Mouse (Mus musculus) adrenal gland, adult 18-20 months (tissue): ENCODE results near the gene Sdhaf2. TPM values are rescaled to one million over a fixed set of nuclear protein-coding genes. Genes with fewer than 3 reads are reported as not detected.
A peak's percentile ranks its signal among the peaks of the same experiment; 100 is the strongest.
"Not testable (repeated sequence)": the region's sequence is repeated elsewhere in the genome, so short reads cannot be mapped to it uniquely, and the experiment has no call there.

ENCODE experiments used
- DNase-seq, 2 experiments: peaks; one replicate each; pipeline ENCODE4 v3.0.0; 2021 to 2022; ENCODE audit warnings: low spot score in 2 of 2
- long read RNA-seq, 2 experiments: library from polyadenylated mRNA; stranded (forward); transcript quantifications; one replicate each; pipeline ENCODE4 v2.0.0; 2021
- total RNA-seq, 2 experiments: library from RNA; stranded (reverse); gene quantifications; 1 replicate in 1 of 2; 2 replicates in 1 of 2; pipeline ENCODE4 v1.2.3; 2021

Sdhaf2 gene
- total RNA-seq, result 10 to 100 TPM; 68.5 to 72.4 TPM
- long read RNA-seq, experiment 1, transcript Sdhaf2-201 (4 exons, 2,981 nt), result major isoform, 28 of 33 reads
- long read RNA-seq, experiment 1, partial matches to known transcripts, result 0 of 33 reads
- long read RNA-seq, experiment 1, other reads (novel, unspliced or antisense), result 0 of 33 reads
- long read RNA-seq, experiment 2, transcript Sdhaf2-203 (4 exons, 997 nt), result minor isoform, 5 of 92 reads
- long read RNA-seq, experiment 2, transcript Sdhaf2-201 (4 exons, 2,981 nt), result major isoform, 69 of 92 reads
- long read RNA-seq, experiment 2, partial matches to known transcripts, result 3 of 92 reads
- long read RNA-seq, experiment 2, other reads (novel, unspliced or antisense), result 12 of 92 reads

DNA sequence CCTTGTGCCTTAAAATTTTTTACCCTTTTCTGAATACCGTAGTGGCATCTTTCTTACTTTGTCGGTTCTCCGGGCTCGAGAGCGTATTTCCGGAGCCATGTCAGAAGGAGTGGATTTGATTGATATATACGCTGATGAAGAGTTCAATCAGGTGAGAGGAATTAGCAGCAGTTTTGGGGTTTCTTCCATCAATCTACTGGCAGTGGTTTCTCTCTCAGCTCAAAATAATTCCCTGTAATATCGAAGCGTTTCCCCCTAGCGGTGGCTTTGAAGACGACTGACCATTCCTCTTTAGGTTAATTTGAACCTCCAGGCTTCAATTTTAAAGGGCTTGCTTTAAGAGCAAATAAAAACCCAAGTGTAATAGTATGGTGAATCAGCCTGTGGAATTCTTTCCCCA lies at the start of gene Sdhaf2:
Gene Sdhaf2 (minus strand): TSS at position 233 of the 400 bp plus-strand sequence.
- DNase-seq, result no peak

DNA sequence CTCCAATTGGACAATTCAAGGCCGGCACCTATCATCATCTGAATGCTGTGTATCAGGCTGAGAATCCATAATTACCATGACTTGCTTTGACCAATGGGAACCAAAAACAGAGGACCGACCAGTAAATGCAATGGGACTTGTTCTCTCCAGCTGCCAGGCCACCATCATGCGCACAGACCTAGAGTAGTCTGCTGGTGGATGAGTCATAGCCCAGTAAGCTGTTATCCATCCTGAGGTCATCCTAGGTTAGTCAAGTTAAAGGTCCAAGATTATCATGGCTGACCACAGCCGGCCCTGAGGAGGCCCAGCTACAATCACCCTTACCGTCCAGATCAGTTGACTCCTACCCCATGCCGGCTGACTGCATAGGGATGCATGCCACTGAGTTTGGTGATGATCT lies 43.7 kb upstream of the Sdhaf2 start:
- DNase-seq, result no peak

DNA sequence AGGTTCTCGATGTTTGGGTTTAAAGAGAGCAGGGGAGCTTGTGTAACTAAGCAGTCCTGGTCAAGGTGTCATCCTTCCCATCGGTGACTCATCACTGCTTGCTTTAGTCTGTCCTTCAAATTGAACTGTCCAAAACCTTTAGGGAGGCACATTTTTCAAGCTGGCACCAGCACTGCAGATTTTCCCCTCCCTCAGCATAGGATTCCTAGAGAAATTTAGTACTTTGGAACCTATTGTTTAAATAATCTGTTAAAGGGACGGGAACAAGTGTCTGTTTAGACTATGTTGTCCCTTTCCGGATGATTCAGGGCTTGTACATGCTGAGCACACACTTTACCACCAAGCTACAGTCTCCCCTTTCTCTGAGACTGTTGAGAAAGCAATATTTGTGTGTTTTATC lies 39.3 kb upstream of the Sdhaf2 start:
- no peak for DNase-seq

DNA sequence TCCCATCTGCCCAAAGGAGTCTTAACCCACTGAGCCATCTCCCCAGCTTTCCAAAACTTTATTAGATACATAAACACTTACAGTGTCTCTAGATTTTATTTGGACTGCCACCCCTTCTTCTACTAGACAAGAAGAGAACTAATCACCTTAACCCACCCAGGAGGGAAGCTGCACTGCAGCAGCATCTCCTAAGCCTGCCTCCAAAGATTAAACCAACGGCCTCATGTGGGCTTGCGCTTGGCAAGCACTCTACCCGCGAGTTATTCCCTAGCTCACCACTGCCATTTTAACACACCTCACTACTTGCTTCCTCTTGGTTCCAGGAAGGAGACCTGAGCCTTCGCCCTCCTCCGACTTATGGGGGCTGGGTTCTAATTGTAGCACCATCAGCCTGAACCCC lies 38.3 kb upstream of the Sdhaf2 start:
- no peak for DNase-seq

DNA sequence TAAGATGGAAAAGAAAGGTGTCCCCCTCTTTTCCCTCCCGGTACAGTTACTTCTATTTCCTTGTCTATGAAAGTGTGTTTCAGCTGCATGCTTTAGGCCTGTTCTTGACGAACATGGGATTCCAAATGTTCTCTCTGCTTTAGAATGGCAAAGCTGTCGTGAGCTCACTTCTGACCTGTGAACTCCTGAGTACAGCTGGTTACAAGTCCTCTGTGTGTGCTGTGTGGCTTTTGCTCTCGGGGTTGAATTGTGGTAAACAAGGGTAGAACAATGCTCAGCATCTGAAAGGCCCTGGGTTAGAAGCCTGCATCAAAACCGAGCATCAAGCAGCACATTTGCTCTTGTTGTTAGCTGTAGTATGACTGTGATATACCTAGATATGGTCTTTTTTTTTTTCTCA lies 36.4 kb upstream of the Sdhaf2 start:
- DNase-seq, result no peak

DNA sequence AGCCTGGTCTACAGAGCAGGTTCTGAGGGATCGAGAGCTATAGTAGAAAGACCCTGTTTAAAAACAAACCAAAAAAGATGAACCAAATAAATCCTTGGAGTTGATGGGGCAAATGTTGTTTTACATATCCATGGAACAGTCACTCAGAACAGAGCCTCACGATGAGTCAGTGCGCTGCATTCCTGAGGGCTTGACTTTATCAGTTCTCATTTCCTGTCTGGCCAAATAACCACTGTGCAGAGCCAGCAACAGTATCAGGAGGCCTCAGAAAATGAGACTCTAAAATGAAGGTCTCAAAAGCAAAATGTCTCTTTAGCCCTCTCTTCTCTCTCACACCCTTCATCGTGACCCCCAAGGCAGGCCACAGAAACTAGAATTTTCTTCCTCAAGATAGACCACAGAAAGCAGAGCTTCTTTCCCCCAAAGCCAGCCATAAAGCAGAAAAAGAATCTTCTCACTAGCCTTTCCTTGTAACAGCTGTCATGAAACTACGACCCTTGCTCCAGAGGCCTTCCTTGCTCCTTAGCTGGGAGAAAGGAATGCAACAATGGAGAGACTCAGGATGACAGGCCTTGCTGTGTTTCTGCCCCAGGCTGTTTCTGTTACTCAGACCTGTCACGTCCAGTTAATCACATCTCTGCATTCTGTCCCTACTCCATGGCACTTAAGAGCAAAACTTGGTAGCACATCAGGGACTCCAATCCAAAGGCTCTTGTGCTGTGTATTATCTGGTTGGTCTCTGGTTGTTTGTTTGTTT lies 35.8 kb upstream of the Sdhaf2 start:
- no peak for DNase-seq

DNA sequence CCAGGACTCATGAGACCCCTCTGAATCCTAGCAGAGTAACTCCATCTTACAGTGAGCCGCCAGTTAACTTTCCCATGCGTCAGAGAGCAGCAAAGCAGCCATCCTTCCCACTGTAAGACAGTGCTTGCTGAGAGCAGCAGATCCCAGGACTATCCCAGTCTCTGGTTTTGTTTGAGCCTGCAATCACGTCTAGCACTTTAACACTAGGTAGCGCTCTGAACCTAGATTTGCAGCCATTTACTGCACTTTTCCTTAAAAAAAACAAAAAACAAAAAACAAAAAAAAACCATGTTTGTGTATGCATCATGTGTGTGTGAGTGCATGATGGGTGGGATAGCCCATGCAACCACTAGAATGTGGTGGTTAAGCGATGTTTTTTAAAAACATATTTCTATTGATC lies 34.2 kb upstream of the Sdhaf2 start:
- DNase-seq, result no peak

DNA sequence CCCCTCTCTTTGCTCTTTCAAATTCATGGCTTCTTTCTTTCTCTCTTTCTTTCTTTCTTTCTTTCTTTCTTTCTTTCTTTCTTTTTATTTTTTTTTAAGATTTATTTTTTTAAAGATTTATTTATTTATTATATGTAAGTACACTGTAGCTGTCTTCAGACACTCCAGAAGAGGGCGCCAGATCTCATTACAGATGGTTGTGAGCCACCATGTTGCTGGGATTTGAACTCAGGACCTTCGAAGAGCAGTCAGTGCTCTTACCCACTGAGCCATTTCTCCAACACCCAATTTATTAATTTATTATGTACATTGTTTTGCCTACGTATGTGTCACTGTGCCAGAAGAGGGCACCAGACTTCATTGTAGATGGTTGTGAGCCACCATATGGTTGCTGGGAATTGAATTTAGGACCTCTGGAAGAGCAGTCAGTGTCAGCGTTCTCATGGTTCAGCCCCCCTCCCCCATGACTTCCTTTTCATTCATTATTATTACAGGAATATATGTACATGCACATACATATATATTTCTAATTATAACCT lies 32.0 kb upstream of the Sdhaf2 start:
- not testable (repeated sequence) for DNase-seq

DNA sequence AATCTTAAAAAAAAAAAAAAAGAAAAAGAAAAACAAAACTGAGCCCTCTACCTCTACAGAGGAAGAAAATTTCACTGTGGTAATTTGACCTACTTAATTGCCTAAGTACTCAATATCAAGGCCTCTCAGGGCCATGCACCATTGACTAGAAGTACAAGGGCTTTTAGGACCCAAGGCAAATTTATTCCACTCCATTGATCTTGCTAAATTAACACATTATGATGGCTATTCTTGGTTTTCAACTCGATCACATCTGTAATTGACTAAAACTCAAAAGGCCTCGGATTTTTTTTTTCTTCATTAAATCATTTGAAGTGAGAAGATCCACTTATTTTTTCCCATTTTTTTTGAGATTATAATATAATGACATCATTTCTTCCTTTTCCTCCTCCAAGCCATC lies 31.5 kb upstream of the Sdhaf2 start:
- DNase-seq, result no peak

DNA sequence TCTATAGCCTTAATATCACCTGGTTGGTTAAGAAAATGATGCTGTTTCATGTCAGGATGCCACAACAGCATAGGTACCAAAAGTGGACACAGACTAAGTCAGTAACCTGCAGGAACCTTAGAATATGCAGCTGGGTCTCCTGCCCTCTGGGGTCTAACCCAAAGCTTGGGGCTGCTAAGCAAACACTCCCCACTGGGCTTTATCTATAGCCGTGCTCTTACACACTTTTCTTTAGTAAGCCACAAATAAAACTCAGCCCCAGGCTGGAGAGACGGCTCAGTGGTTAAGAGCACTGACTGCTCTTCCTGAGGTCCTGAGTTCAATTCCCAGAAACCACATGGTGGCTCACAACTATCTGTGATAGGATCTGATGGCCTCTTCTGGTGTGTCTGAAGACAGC lies 31.1 kb upstream of the Sdhaf2 start:
- no peak for DNase-seq

DNA sequence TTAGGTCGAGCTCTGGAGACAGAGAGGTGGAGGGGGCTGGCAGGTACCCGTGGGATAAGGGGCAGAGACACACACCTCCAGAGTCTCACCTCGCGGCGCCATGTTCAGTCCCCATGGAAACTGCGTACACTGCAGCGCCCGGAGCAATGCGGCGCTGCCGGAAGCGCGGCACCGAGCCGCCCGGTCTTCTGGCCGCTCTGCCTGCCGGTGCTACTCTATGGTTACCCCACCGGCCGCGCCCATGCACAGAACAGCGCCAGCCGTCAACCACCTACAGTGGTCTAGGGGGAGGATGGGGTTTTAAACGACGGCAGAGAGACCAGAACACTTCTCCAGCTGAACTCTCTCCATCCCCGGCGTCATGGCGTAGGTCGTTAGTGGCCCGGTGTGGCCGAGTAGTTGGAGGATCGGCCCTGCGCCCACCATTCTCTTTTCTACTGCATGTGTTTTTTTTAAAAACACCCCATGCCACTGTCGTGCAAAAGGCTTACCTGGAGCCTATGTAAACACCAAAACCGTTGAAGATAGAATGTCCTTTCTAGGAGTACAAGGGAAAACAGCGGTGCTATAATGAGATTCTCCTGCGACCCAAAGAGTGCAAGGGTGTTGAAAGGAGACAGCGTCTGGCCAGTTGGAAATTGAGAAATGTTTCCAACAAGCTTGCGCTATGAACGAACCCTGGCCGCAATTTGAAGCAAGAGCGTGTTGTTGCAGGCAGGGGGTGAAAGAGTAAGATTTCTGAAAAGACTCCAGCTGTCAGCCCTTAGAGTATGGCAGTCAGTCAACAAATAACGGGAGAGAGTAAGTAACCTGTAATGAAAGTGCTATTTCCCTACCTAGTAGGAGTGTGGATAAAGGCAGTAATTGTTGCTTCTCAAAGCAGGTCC lies 29.9 kb upstream of the Sdhaf2 start, which contains the start of gene Tmem216:
Gene Tmem216 (minus strand): TSS at position 615 of the 887 bp plus-strand sequence.
- DNase-seq, result peak; percentile 78 to 82

DNA sequence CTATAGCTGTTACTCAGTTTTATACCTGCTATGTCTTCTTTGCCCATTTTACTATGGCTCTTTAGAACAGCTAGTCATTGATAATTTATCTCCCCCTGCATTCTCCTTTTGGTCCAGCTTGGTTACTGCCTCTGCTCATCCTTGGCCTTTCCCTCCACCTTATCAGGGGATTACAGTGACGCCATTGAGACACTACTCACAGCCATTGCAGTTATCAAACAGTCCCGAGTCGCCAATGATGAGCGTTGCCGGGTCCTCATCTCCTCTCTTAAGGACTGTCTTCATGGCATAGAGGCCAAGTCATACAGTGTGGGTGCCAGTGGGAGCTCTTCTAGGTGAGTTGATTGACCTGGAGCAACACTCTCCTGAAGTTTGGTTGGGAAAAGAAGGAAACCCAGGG lies 13.5 kb upstream of the Sdhaf2 start:
- no peak for DNase-seq

DNA sequence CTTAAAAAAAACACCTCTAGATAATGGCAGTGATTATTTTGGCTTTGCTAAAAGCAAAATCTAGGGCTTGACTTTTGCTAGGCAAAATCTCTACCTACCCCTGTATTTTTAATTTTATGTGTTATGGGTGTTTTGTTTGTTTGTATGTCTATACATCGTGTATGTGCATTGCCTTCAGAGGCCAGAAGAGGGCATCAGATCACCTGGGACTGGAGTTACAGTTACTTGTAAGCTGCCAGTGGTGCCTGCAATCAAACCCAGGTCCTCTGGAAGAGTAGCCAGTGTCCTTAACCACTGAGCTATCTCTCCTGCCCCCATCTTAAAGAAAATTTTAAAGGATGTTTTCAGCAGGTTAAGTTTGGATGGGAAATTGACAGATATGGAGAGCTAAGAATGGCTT lies 4.1 kb upstream of the Sdhaf2 start:
- DNase-seq, result no peak

DNA sequence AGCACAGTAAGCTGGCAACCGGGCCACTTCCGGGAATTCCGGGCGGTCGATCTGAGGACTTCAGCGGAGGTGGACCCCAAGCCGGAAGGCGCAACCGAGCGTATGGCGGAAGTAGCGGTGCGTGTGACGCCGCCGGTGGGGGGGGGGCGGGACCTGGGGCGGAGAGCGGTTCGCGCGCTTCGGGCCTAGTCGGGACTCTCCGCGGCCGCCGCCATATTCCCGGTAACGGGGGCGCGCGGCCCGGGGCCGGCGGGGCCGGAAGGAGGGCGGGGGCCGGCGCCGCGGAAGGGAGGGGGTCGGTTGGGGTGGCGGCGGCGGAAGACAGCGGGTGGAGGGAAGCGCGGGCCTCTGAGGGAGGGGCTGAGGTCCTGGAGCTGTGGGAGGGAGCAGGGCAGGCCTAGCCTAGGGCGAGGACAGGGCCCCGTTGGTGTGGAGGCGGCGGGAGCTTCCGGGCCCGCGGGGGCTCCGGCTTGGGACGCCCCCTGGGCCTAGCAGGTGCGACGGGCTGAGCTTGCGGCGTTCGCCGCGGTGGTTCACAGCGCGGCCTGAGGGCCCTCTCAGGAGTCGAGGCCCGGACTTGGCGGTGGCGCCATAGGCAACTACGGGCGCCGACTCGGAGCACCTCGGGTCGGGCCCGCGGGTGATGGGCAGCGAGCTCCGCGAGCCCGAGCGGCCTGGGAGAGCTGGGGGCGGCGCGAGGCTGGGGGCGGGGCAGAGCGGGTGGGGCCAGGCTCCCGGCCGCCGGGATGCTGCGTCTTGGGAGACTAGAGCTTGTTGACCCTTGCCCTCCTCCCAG lies 638 bp downstream of the Sdhaf2 start, which contains the start of gene Cpsf7:
Gene Cpsf7 (plus strand): TSS at position 161 of the 796 bp plus-strand sequence.
- peak; percentile 81 to 82 for DNase-seq

DNA sequence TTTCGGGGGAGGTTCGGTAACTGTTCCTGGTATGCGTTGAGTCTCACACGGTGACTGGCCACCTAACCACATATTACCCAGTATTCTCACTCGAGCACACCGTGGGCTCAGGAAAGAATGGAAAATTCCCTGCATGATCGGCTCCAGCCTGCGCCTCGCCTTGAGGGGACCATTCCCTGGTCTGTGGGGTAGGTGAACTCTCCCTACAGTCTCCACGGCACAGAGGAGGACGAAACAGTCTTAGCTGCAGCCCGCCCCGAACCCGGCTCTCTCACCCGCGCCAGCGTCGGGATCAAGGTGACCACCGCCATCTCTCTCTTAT lies 1.2 kb downstream of the Sdhaf2 start:
- no peak for DNase-seq

DNA sequence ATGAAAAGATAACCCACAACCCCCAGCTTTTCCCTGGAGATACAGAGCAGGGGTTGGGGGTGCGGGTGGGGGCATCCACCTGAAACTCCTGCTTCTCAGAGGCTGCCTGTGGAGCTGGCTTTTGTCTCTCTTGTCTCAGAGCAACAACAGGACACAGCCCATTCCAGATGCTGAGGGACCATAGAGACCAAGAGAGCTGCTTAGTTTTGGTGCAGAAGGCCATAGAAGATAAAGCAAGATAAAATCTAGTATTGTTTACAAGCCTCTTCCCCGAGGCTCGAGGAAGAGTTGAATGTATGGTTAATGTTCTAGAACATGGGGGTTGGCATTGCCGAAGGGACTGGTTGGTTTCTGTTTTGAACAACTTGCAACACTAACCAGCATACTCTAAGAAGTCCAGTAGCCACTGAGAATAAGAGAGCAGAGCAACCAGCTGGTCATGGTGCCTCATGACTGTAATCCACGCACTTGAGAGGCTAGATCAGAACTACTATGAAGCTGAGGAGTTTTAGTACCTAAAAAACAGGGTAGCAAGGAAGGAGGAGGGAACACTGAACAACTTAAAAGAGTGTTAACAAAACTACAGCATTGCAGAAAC lies 2.4 kb downstream of the Sdhaf2 start:
- no peak for DNase-seq

DNA sequence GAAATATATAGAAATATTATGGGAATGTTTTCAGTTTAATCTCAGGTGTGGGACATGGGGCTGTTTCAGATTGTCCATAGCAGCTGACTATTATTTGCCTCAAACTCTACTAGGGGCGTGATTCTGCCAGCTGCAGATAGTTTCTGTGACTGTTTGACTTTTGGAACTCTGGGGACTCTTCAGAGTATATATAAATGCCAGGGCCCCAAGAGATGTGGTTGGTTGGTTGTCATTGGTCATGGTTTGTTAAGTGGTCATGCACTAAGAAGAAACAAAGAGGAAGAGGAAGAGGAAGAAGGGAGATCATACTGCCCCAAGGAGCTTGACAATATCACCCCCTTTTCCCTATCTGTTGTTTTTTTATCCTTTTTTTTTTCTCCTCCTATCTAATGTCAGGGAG lies 4.0 kb downstream of the Sdhaf2 start:
- no peak for DNase-seq

DNA sequence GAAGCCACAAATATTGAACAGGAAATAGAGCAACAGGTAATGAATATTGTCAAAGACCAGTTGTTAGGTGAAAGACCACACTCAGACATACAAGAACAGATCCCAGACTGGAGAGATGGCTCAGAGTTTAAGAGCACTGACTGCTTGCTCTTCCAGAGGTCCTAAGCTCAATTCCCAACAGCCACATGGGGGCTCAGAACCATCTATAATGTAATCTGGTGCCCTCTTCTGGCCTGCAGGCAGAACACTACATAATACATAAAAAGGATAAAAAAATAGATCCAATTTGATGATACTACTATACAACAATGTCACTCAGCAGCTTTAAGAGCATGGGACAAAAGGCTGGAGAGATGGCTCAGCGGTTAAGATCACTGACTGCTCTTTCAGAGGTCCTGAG lies 5.6 kb downstream of the Sdhaf2 start:
- DNase-seq, result no peak

DNA sequence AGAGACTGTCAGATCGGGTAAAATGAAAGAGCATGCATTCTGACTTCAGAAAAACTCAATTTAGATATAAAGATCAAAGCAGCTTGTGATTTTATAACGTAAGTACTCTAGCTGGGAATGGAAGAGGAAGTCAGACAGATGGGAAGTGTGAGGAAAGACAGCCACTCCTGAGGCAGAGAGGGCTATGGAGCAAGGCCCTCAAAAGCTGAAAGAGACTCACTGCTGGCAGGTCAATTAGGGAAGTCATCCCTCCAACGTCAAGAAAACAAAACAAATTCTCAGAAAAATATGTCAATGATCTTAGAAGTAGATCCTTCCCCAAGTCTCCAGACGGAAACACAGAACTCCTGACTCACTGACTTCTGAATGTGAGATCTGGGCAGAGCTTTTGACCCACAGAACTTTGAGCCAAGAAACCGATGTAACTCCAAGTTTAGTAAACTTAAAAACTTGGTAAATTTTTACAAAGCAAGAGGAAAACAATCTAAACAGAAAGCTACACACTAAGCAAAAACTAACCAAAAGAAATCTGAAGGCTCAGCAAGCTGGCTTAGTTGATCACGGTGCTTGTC lies 15.1 kb downstream of the Sdhaf2 start:
- no peak for DNase-seq

DNA sequence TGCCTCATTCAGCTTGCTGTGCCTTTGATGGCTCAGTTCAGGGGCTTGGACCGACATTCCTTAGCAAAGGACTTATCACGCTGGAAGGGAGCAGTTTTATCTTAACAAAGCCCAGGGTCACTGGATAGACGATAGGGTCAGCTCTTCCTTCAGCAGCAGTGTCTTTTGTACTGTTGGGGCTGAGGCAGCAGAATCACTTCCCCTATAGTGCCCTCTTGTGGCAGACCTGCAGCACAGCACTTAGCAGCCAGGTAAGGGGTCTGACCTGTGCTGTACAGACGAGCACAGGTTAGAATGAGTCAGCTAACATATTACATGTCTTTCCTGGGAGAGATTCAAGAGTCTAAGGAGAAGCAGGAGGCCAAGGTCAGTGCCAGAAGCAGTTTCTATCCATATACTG lies 23.4 kb downstream of the Sdhaf2 start:
- DNase-seq, result peak in 1 of 2 experiments; percentile 31
